Mouse (Mus musculus): ENCODE measurements around the gene Gldc. TPM values are rescaled to one million over a fixed set of nuclear protein-coding genes. Genes with fewer than 3 reads are reported as not detected.
A peak's percentile ranks its signal among the peaks of the same experiment; 100 is the strongest.

Gene Gldc
- polyA plus RNA-seq, 1 experiment from 2014 or later, result 9.2 TPM

GRCm38 (mm10) chr19:30187232-30187631 lies 12.0 kb upstream of the Gldc start:
- Histone ChIP-seq H3K4me1 (no peaks in the 10 kb centered on the region), H3K9me3 (peaks cover 11% of the 10 kb centered on the region; the same call in 1 of the 2 replicates), H3K4me3 (no peak overlapping the region), H3K27ac (no peak overlapping the region), H3K36me3 (no peaks in the 10 kb centered on the region), H3K27me3 (no peaks in the 10 kb centered on the region), H3K9ac (no peak overlapping the region), H3K4me2 (replicated peaks) (no peak overlapping the region)
- WGBS, result 90% methylated on average over 2 of the region's 2 CpGs
- no peak for ATAC-seq (ENCODE audit: insufficient number of reproducible peaks, insufficient read depth, low FRiP score, low TSS enrichment)

GRCm38 (mm10) chr19:30185536-30185935 lies 10.3 kb upstream of the Gldc start:
- Histone ChIP-seq H3K27ac (no peak overlapping the region), H3K4me2 (replicated peaks) (no peak overlapping the region), H3K4me3 (no peak overlapping the region), H3K36me3 (no peaks in the 10 kb centered on the region), H3K27me3 (no peaks in the 10 kb centered on the region), H3K4me1 (no peaks in the 10 kb centered on the region), H3K9me3 (peaks cover 11% of the 10 kb centered on the region; the same call in 1 of the 2 replicates), H3K9ac (no peak overlapping the region)
- 80% methylated on average over 2 of the region's 2 CpGs for WGBS
- no peak for ATAC-seq (ENCODE audit: insufficient number of reproducible peaks, insufficient read depth, low FRiP score, low TSS enrichment)

- Histone ChIP-seq H3K9ac (no peak overlapping the region), H3K4me2 (replicated peaks) (no peak overlapping the region), H3K27me3 (peaks cover 18% of the 10 kb centered on the region), H3K27ac (no peak overlapping the region), H3K4me1 (0 out of 2 replicates have a peak, but pooled peaks cover 2% of the 10 kb centered on the region), H3K9me3 (no peaks in the 10 kb centered on the region), H3K4me3 (no peak overlapping the region), H3K36me3 (no peaks in the 10 kb centered on the region)
- no peak for ATAC-seq (ENCODE audit: insufficient number of reproducible peaks, insufficient read depth, low FRiP score, low TSS enrichment)
- WGBS, result 82% methylated on average over 1 of the region's 1 CpGs
Observed at GRCm38 (mm10) chr19:30179979-30180378, 4.8 kb upstream of the Gldc start.

GRCm38 (mm10) chr19:30174074-30174670 lies 1.1 kb downstream of the Gldc start:
- WGBS, result 4% methylated on average over 15 of the region's 15 CpGs
- 0 out of 2 replicates have a peak, but pooled peaks cover 3% of the 10 kb centered on the region for H3K4me1 ChIP-seq
- no peaks in the 10 kb centered on the region for H3K36me3 ChIP-seq
- H3K27me3 ChIP-seq, result peaks cover 29% of the 10 kb centered on the region
- H3K9me3 ChIP-seq, result no peaks in the 10 kb centered on the region
- no peak overlapping the region for H3K27ac ChIP-seq
- H3K9ac ChIP-seq, result no peak overlapping the region
- ATAC-seq (ENCODE audit: insufficient number of reproducible peaks, insufficient read depth, low FRiP score, low TSS enrichment), result no peak
- H3K4me3 ChIP-seq, result peak overlapping the region; percentile 60
- peak overlapping the region; percentile 100 for H3K4me2 ChIP-seq (replicated peaks)

GRCm38 (mm10) chr19:30171346-30172055 lies 3.7 kb downstream of the Gldc start:
- H3K4me1 ChIP-seq, result 0 out of 2 replicates have a peak, but pooled peaks cover 3% of the 10 kb centered on the region
- no peak overlapping the region for H3K4me3 ChIP-seq
- ATAC-seq (ENCODE audit: insufficient number of reproducible peaks, insufficient read depth, low FRiP score, low TSS enrichment), result no peak
- peaks cover 25% of the 10 kb centered on the region for H3K27me3 ChIP-seq
- no peaks in the 10 kb centered on the region for H3K36me3 ChIP-seq
- H3K9me3 ChIP-seq, result no peaks in the 10 kb centered on the region
- 79% methylated on average over 8 of the region's 8 CpGs for WGBS
- no peak overlapping the region for H3K9ac ChIP-seq
- no peak overlapping the region for H3K27ac ChIP-seq
- H3K4me2 ChIP-seq (replicated peaks), result no peak overlapping the region

- no peak for ATAC-seq (ENCODE audit: insufficient number of reproducible peaks, insufficient read depth, low FRiP score, low TSS enrichment)
- no peak overlapping the region for H3K9ac ChIP-seq
- H3K27me3 ChIP-seq, result peaks cover 14% of the 10 kb centered on the region
- no peaks in the 10 kb centered on the region for H3K36me3 ChIP-seq
- 0 out of 2 replicates have a peak, but pooled peaks cover 3% of the 10 kb centered on the region for H3K4me1 ChIP-seq
- H3K27ac ChIP-seq, result no peak overlapping the region
- no peak overlapping the region for H3K4me3 ChIP-seq
- no peaks in the 10 kb centered on the region for H3K9me3 ChIP-seq
- 88% methylated on average over 6 of the region's 6 CpGs for WGBS
- H3K4me2 ChIP-seq (replicated peaks), result no peak overlapping the region
Observed at GRCm38 (mm10) chr19:30170319-30170718, 4.9 kb downstream of the Gldc start.

- H3K4me1 ChIP-seq, result no peaks in the 10 kb centered on the region
- no peak overlapping the region for H3K4me3 ChIP-seq
- no peak overlapping the region for H3K4me2 ChIP-seq (replicated peaks)
- 88% methylated on average over 20 of the region's 20 CpGs for WGBS
- no peaks in the 10 kb centered on the region for H3K9me3 ChIP-seq
- no peak for ATAC-seq (ENCODE audit: insufficient number of reproducible peaks, insufficient read depth, low FRiP score, low TSS enrichment)
- H3K36me3 ChIP-seq, result no peaks in the 10 kb centered on the region
- H3K27me3 ChIP-seq, result no peaks in the 10 kb centered on the region
- H3K27ac ChIP-seq, result no peak overlapping the region
- no peak overlapping the region for H3K9ac ChIP-seq
Observed at GRCm38 (mm10) chr19:30166801-30167505, 8.3 kb downstream of the Gldc start.

- WGBS, result 87% methylated on average over 2 of the region's 2 CpGs
- ATAC-seq (ENCODE audit: insufficient number of reproducible peaks, insufficient read depth, low FRiP score, low TSS enrichment), result no peak
- Histone ChIP-seq H3K4me2 (replicated peaks) (no peak overlapping the region), H3K9me3 (no peaks in the 10 kb centered on the region), H3K4me1 (no peaks in the 10 kb centered on the region), H3K4me3 (no peak overlapping the region), H3K27ac (no peak overlapping the region), H3K27me3 (no peaks in the 10 kb centered on the region), H3K9ac (no peak overlapping the region), H3K36me3 (no peaks in the 10 kb centered on the region)
Observed at GRCm38 (mm10) chr19:30164228-30164627, 11.0 kb downstream of the Gldc start.

- no peak overlapping the region for H3K4me2 ChIP-seq (replicated peaks)
- no peak overlapping the region for H3K4me3 ChIP-seq
- no peak overlapping the region for H3K9ac ChIP-seq
- ATAC-seq (ENCODE audit: insufficient number of reproducible peaks, insufficient read depth, low FRiP score, low TSS enrichment), result no peak
- H3K36me3 ChIP-seq, result no peaks in the 10 kb centered on the region
- H3K4me1 ChIP-seq, result no peaks in the 10 kb centered on the region
- no peak overlapping the region for H3K27ac ChIP-seq
- WGBS, result 83% methylated on average over 5 of the region's 5 CpGs
- H3K27me3 ChIP-seq, result no peaks in the 10 kb centered on the region
- no peaks in the 10 kb centered on the region for H3K9me3 ChIP-seq
Observed at GRCm38 (mm10) chr19:30162808-30163207, 12.4 kb downstream of the Gldc start.

- Histone ChIP-seq H3K36me3 (no peaks in the 10 kb centered on the region), H3K9me3 (no peaks in the 10 kb centered on the region), H3K4me3 (no peak overlapping the region), H3K9ac (no peak overlapping the region), H3K27ac (no peak overlapping the region), H3K4me1 (no peaks in the 10 kb centered on the region), H3K4me2 (replicated peaks) (no peak overlapping the region), H3K27me3 (no peaks in the 10 kb centered on the region)
- no peak for ATAC-seq (ENCODE audit: insufficient number of reproducible peaks, insufficient read depth, low FRiP score, low TSS enrichment)
- 55% methylated on average over 2 of the region's 2 CpGs for WGBS
Observed at GRCm38 (mm10) chr19:30160021-30160420, 15.2 kb downstream of the Gldc start.

- H3K9me3 ChIP-seq, result no peaks in the 10 kb centered on the region
- no peak overlapping the region for H3K4me2 ChIP-seq (replicated peaks)
- no peaks in the 10 kb centered on the region for H3K36me3 ChIP-seq
- no peak overlapping the region for H3K4me3 ChIP-seq
- ATAC-seq (ENCODE audit: insufficient number of reproducible peaks, insufficient read depth, low FRiP score, low TSS enrichment), result no peak
- 86% methylated on average over 4 of the region's 4 CpGs for WGBS
- H3K4me1 ChIP-seq, result no peaks in the 10 kb centered on the region
- no peak overlapping the region for H3K27ac ChIP-seq
- H3K9ac ChIP-seq, result no peak overlapping the region
- no peaks in the 10 kb centered on the region for H3K27me3 ChIP-seq
Observed at GRCm38 (mm10) chr19:30158189-30158588, 17.0 kb downstream of the Gldc start.
